Mouse (Mus musculus): Measurements from ENCODE around the gene Inpp5k.

Inpp5k gene

DNA sequence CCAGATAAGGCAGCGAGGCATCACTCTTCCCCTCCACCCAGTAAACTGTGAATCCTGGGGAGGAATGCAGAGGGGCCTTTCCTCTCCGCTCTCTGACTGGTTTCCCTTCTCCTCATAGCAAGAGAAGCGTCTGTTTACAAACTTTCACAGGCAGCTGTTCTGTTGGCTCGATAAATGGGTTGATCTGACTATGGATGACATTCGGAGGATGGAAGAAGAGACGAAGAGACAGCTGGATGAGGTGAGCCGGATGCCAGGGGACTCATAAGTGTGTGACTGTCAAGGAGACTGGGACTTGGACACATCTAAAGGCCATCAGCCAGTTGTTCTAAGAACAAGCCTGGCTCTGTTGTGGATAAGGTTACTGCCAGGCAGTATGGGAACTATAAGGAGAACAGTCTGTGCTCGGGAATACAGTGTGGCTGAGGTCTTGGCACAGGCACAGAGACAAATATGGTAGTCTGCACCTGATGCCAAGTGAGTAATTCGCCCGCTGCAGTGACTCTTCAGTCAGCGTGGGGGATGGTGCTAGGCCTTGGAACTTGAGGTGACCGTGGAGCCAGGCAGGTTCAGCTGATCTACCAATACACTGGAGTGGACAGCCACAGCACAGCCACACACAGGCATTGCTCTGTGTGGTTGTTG lies 10.5 kb upstream of the Inpp5k start:
- peak; percentile 73; the same call in 1 of the 2 replicates for ATAC-seq (ENCODE audit: low TSS enrichment)

DNA sequence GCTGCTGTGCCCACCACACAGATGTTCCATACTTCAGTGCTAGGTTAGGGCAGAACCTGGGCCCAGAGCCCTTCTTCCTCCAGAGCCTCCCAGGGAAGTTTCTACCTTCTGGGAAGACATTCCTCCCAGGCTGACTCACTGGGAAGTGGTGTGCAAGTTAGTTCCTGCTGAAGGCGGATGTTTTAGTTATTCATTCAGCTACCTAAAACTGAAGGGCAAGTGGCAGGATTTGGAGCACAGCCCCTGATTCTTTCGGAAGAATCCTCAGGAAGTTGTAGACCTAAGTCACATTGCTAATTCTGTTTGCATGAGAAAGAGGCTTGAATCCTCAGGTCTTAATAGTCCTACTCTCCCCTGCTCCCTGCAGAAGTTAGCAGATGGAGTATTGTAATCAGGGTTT lies 9.4 kb upstream of the Inpp5k start:
- no peak for ATAC-seq (ENCODE audit: low TSS enrichment)

DNA sequence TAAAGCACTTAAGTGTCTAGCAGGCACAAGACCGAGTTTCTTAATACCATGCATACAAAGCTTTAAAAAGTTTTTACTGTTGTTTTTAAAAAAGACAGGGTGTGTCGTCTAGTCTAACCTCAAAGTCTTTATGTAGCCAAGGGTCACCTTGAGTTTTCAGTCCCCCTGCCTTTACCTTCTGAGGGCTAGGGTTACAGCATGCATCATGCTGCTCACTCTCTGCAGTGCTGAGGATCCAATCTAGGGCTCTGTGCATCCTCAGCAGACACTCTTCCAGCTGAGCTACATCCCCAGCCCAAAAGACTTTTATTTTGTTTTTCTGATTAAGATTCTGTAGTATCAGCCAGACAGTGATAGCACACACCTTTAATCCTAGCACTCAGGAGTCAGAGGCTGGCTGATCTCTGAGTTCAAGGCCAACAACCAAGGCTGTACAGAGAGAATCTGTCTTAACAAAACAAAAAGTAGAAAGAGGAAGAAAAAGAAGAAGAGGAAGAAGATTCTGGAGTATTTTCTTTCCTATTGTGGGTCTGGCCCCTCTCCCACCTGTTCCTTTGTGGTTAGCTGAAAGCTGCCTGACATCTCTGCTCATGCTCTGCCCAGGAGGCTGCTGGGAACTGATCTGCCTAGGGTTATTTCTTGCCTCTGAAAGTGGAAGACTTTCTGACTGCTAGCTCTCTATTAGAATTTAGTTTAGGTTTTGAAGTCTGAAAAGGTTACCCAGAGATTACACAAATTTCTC lies 8.0 kb upstream of the Inpp5k start:
- ATAC-seq (ENCODE audit: low TSS enrichment) = no peak

DNA sequence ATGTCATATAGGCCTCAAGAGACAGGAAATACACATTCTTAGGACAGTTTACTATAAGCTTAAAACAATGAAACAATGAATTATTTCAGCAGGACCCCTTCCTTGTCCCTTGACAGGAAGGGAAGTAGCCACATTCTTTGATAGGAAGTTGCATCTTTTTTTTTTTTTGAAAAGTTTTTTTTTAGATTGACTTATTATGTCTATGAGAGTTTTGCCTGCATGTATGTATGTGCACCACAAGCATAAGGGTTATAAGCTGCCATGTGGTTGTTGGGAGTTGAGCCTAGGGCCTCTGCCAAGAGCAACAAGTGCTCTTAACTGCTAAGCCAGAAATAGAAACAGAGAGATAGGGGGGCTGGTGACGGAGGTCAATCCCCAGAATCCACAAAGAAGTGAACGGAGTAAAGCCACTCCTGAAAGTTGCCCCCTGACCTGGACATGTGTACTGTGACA lies 6.7 kb upstream of the Inpp5k start:
- no peak for ATAC-seq (ENCODE audit: low TSS enrichment)

DNA sequence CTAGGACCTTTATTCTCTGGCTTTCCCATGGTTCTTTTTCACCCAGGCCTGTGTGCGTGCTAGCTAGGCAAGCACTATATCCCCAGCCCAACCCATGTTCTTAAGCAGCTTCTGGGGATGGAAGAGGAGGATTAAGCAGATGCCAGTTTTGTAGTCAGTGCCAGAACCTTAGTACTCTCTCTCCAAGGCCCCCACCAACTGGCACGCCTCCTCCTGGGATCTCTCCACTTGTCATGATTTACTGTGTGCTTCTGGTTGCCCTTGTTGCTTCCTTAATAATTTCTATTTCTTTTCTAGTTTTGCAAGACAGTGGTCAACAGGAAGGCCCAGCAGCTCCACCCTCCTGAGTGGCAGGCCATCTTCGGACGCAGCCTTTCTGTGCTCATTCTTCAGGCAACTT lies 5.0 kb upstream of the Inpp5k start:
- peak; percentile 54 for ATAC-seq (ENCODE audit: low TSS enrichment)

DNA sequence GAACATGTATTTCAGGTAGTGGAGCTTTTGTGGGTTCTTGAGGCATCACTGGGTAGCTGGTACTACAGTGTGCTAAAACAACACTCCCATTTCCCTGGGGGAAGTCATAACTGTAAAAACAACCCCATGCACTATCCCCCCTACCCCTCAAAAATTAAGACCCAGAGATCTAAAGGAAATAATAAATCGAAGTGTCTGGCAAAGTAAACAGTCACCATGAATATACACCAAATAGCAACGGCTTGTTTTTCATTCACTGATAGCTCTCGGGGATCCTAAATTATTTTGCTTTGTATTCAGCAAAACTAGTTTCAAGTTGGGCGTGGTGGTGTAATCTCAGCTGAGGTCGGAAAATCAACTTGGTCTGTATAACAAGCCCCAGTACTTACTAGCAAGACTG lies 690 bp upstream of the Inpp5k start:
- no peak for ATAC-seq (ENCODE audit: low TSS enrichment)

GRCm38 (mm10) chr11:75631561-75632225 lies 905 bp downstream of the Inpp5k start:
- no peak for ATAC-seq (ENCODE audit: low TSS enrichment)

- ATAC-seq (ENCODE audit: low TSS enrichment) = no peak
These were observed 2.1 kb downstream of the Inpp5k start for GRCm38 (mm10) chr11:75632921-75633320.

GRCm38 (mm10) chr11:75634801-75635200 lies 4.0 kb downstream of the Inpp5k start:
- ATAC-seq (ENCODE audit: low TSS enrichment) = no peak

DNA sequence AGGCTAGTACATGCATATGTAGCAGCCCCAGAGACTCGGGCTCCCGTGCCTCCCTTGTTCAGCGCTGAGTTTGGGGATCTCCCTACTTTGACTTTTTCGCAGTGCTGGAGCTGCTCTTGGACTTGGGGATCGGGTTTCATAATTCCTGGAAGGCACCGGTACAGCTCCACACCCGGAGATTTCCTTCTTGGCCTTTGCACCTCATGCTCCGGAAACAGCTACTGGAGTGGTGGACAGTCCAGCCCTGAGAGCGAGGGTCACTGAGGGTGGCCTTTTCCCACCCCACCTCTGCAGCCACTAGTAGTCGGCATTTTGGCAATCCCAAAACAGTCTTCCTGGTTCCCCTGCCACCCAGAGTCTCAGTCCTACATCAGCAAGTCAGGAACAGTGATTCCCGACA lies 4.5 kb downstream of the Inpp5k start:
- no peak for ATAC-seq (ENCODE audit: low TSS enrichment)

GRCm38 (mm10) chr11:75643323-75643722 lies 12.5 kb downstream of the Inpp5k start:
- ATAC-seq (ENCODE audit: low TSS enrichment) = no peak

DNA sequence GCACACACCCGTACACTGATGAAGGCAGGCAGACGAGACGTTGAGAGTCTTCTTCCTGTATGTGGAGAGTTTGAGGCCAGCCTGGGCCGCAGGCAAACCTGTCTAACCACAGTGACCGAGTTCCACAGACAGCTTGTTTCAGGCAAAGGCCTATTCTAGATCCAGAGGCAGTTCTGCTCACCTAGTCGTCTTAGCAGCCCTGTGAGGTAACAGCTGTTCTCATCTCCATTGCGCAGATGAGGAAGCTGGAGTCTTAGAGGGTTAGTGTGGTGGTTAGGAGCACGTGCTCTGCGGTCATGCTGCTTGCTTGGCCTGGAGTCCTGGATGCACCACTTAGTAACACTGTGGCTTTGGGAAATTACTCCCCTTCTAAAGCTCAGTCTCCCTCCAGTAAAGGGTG lies 13.9 kb downstream of the Inpp5k start:
- no peak for ATAC-seq (ENCODE audit: low TSS enrichment)

GRCm38 (mm10) chr11:75647681-75648211 lies 17.0 kb downstream of the Inpp5k start:
- ATAC-seq (ENCODE audit: low TSS enrichment) = peak; percentile 60

DNA sequence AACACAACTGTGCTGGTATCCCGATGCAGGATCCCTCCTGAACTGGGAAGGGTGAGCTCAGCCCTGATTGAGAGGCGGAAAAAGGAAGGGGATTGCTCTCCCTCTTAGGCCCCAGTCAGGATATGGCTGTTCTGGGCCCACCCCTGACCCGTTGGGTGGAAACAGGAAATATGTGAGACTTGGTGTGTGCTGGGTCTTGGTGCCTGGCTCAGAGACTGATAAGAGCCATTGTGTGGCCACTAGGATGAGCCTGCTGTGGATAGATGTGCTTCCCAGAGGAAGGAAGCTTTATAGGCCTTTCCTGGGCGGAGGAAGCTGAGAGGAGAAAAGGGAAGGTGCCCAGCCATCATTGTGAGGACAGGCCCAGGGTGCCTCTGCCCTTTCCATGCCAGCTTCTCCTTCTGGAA lies 18.4 kb downstream of the Inpp5k start:
- no peak for ATAC-seq (ENCODE audit: low TSS enrichment)

DNA sequence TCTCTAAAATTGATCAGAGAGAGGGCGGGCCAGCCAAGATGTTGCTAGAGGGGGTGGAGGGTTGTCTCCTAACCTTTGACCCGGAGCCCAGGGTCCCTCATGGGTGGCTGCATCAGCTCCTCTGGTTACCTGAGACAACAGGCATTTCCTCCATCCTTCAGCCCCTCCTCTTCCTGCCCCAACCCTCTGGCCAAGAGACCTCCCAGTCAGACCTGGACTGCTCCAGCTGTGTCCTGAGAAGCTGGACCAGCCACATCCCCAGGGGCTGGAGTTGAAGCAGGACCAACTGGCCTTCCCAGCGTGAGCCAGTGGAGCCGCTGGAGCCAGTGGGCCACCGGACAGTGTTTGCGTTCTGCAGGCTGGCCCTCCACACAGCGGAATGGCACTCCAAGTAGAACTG lies 19.5 kb downstream of the Inpp5k start, which contains the start of gene Myo1c:
Gene Myo1c, plus strand, starts transcription at position 194 of the 400 bp plus-strand sequence.
- no peak for ATAC-seq (ENCODE audit: low TSS enrichment)

GRCm38 (mm10) chr11:75650958-75651425 lies 20.2 kb downstream of the Inpp5k start:
- ATAC-seq (ENCODE audit: low TSS enrichment) = no peak

GRCm38 (mm10) chr11:75651426-75652221 lies 20.8 kb downstream of the Inpp5k start:
- ATAC-seq (ENCODE audit: low TSS enrichment) = peak; percentile 25

GRCm38 (mm10) chr11:75652222-75652941 lies 21.6 kb downstream of the Inpp5k start:
- ATAC-seq (ENCODE audit: low TSS enrichment) = peak; percentile 2; the same call in 1 of the 2 replicates

- ATAC-seq (ENCODE audit: low TSS enrichment) = no peak
These were observed 22.3 kb downstream of the Inpp5k start for GRCm38 (mm10) chr11:75652942-75653684.
